Mouse (Mus musculus) midbrain, embryonic 15.5 days (tissue): Measurements from ENCODE around the gene Usp33. TPM values are rescaled to one million over a fixed set of nuclear protein-coding genes. Genes with fewer than 3 reads are reported as not detected.
A peak's percentile ranks its signal among the peaks of the same experiment; 100 is the strongest.

ENCODE experiments used
- ATAC-seq: fragments of 200-750 bp; cut with Nextera tagmentation; replicated peaks from 2 replicates; pipeline ENCODE4 v1.8.0; 2017; ENCODE audit warnings: moderate TSS enrichment
- H3K27ac ChIP-seq: fragments of 300-500 bp; sonication (generic); 2 replicates; pipeline ENCODE4 v1.5.1; 2015; ENCODE audit warnings: mild to moderate bottlenecking, inconsistent platforms
- H3K27me3 ChIP-seq: fragments of 300-500 bp; sonication (generic); replicated peaks from 2 replicates; pipeline ENCODE4 v1.6.1; 2015; ENCODE audit warnings: inconsistent platforms
- H3K36me3 ChIP-seq: fragments of 300-500 bp; sonication (generic); replicated peaks from 2 replicates; pipeline ENCODE4 v1.6.1; 2015; ENCODE audit warnings: inconsistent platforms
- H3K4me1 ChIP-seq: fragments of 300-500 bp; sonication (generic); 2 replicates; pipeline ENCODE4 v1.6.1; 2015; ENCODE audit warnings: inconsistent platforms
- H3K4me2 ChIP-seq: fragments of 300-500 bp; sonication (generic); 2 replicates; pipeline ENCODE4 v1.6.1; 2015; ENCODE audit warnings: inconsistent platforms, mild to moderate bottlenecking, moderate library complexity
- H3K4me3 ChIP-seq: fragments of 300-500 bp; sonication (generic); 2 replicates; pipeline ENCODE4 v1.5.1; 2015; ENCODE audit warnings: mild to moderate bottlenecking, inconsistent platforms
- H3K9ac ChIP-seq: fragments of 300-500 bp; sonication (generic); 2 replicates; pipeline ENCODE4 v1.6.1; 2015; ENCODE audit warnings: mild to moderate bottlenecking, inconsistent platforms
- H3K9me3 ChIP-seq: fragments of 300-500 bp; sonication (generic); 2 replicates; pipeline ENCODE4 v1.6.1; 2016; ENCODE audit warnings: inconsistent platforms
- WGBS: fragments of 180-500 bp; shearing (Covaris S2); methylation state at CpG from one replicate; pipeline ENCODE4 v1.1.7; 2015; ENCODE audit warnings: mixed read lengths; 5-methylcytosine and 5-hydroxymethylcytosine counted together
- polyA plus RNA-seq: library from polyadenylated mRNA; unstranded; fragments of >200 nt; fragmentation: Nextera tagmentation; extraction: Ambion mirVana; gene quantifications from 2 replicates; pipeline ENCODE4 v1.2.1, GENCODE M21; 2015

Usp33 gene
- polyA plus RNA-seq, 1 experiment from 2014 or later: 92.8 TPM

- no peak for ATAC-seq
- WGBS: 86% methylated on average over 10 of the region's 10 CpGs
- Histone ChIP-seq H3K36me3 (no peaks in the 10 kb centered on the region), H3K9me3 (no peaks in the 10 kb centered on the region), H3K4me3 (no peak overlapping the region), H3K4me2 (peak overlapping the region; percentile 51; the same call in 1 of the 2 replicates), H3K27ac (no peak overlapping the region), H3K9ac (no peak overlapping the region), H3K27me3 (no peaks in the 10 kb centered on the region), H3K4me1 (peaks cover 40% of the 10 kb centered on the region)
These were observed 1.9 kb downstream of the Usp33 start for GRCm38 (mm10) chr3:152348011-152348830.

GRCm38 (mm10) chr3:152350431-152350830 lies 4.2 kb downstream of the Usp33 start:
- H3K9me3 ChIP-seq: no peaks in the 10 kb centered on the region
- H3K4me2 ChIP-seq: no peak overlapping the region
- H3K9ac ChIP-seq: no peak overlapping the region
- H3K36me3 ChIP-seq: no peaks in the 10 kb centered on the region
- 85% methylated on average over 3 of the region's 3 CpGs for WGBS
- H3K4me3 ChIP-seq: no peak overlapping the region
- H3K4me1 ChIP-seq: peaks cover 46% of the 10 kb centered on the region
- H3K27ac ChIP-seq: no peak overlapping the region
- H3K27me3 ChIP-seq: no peaks in the 10 kb centered on the region
- ATAC-seq: no peak

GRCm38 (mm10) chr3:152350966-152351365 lies 4.7 kb downstream of the Usp33 start:
- H3K4me1 ChIP-seq: peaks cover 46% of the 10 kb centered on the region
- H3K9me3 ChIP-seq: no peaks in the 10 kb centered on the region
- no peak overlapping the region for H3K27ac ChIP-seq
- WGBS: 86% methylated on average over 5 of the region's 5 CpGs
- H3K36me3 ChIP-seq: no peaks in the 10 kb centered on the region
- no peaks in the 10 kb centered on the region for H3K27me3 ChIP-seq
- no peak for ATAC-seq
- no peak overlapping the region for H3K4me2 ChIP-seq
- no peak overlapping the region for H3K9ac ChIP-seq
- no peak overlapping the region for H3K4me3 ChIP-seq

GRCm38 (mm10) chr3:152352289-152352688 lies 6.0 kb downstream of the Usp33 start:
- peaks cover 41% of the 10 kb centered on the region for H3K4me1 ChIP-seq
- ATAC-seq: no peak
- H3K4me3 ChIP-seq: no peak overlapping the region
- no peaks in the 10 kb centered on the region for H3K27me3 ChIP-seq
- H3K4me2 ChIP-seq: no peak overlapping the region
- WGBS: 88% methylated on average over 4 of the region's 4 CpGs
- no peaks in the 10 kb centered on the region for H3K9me3 ChIP-seq
- no peaks in the 10 kb centered on the region for H3K36me3 ChIP-seq
- H3K27ac ChIP-seq: no peak overlapping the region
- no peak overlapping the region for H3K9ac ChIP-seq

- Histone ChIP-seq H3K27ac (no peak overlapping the region), H3K9ac (no peak overlapping the region), H3K4me1 (peaks cover 30% of the 10 kb centered on the region), H3K9me3 (no peaks in the 10 kb centered on the region), H3K27me3 (no peaks in the 10 kb centered on the region), H3K4me2 (no peak overlapping the region), H3K36me3 (no peaks in the 10 kb centered on the region), H3K4me3 (no peak overlapping the region)
- 61% methylated on average over 10 of the region's 10 CpGs for WGBS
- ATAC-seq: no peak; the same call in 1 of the 2 replicates
These were observed 7.3 kb downstream of the Usp33 start for GRCm38 (mm10) chr3:152353434-152354177.

GRCm38 (mm10) chr3:152355361-152355760 lies 9.1 kb downstream of the Usp33 start:
- H3K4me3 ChIP-seq: no peak overlapping the region
- ATAC-seq: no peak
- H3K9me3 ChIP-seq: no peaks in the 10 kb centered on the region
- 0 out of 2 replicates have a peak, but pooled peaks cover 4% of the 10 kb centered on the region for H3K36me3 ChIP-seq
- H3K27ac ChIP-seq: no peak overlapping the region
- H3K4me1 ChIP-seq: peaks cover 18% of the 10 kb centered on the region
- WGBS: 72% methylated on average over 5 of the region's 5 CpGs
- no peak overlapping the region for H3K4me2 ChIP-seq
- H3K27me3 ChIP-seq: no peaks in the 10 kb centered on the region
- H3K9ac ChIP-seq: no peak overlapping the region

- H3K36me3 ChIP-seq: 0 out of 2 replicates have a peak, but pooled peaks cover 4% of the 10 kb centered on the region
- no peak overlapping the region for H3K4me3 ChIP-seq
- ATAC-seq: no peak
- H3K4me1 ChIP-seq: peaks cover 13% of the 10 kb centered on the region
- H3K9me3 ChIP-seq: no peaks in the 10 kb centered on the region
- WGBS: 81% methylated on average over 9 of the region's 9 CpGs
- no peak overlapping the region for H3K27ac ChIP-seq
- H3K4me2 ChIP-seq: no peak overlapping the region
- H3K27me3 ChIP-seq: no peaks in the 10 kb centered on the region
- H3K9ac ChIP-seq: no peak overlapping the region
These were observed 10.5 kb downstream of the Usp33 start for GRCm38 (mm10) chr3:152356751-152357150.

- Histone ChIP-seq H3K4me1 (no peaks in the 10 kb centered on the region), H3K27ac (no peak overlapping the region), H3K4me3 (no peak overlapping the region), H3K4me2 (no peak overlapping the region), H3K9ac (no peak overlapping the region), H3K9me3 (no peaks in the 10 kb centered on the region), H3K36me3 (peaks cover 24% of the 10 kb centered on the region), H3K27me3 (no peaks in the 10 kb centered on the region)
- ATAC-seq: no peak
- WGBS: 83% methylated on average over 7 of the region's 7 CpGs
These were observed 12.9 kb downstream of the Usp33 start for GRCm38 (mm10) chr3:152359151-152359550.

GRCm38 (mm10) chr3:152364181-152364580 lies 17.9 kb downstream of the Usp33 start:
- Histone ChIP-seq H3K4me1 (no peaks in the 10 kb centered on the region), H3K27me3 (no peaks in the 10 kb centered on the region), H3K9ac (no peak overlapping the region), H3K4me2 (no peak overlapping the region), H3K36me3 (peaks cover 60% of the 10 kb centered on the region), H3K9me3 (no peaks in the 10 kb centered on the region), H3K27ac (no peak overlapping the region), H3K4me3 (no peak overlapping the region)
- ATAC-seq: no peak
- WGBS: 82% methylated on average over 2 of the region's 2 CpGs

GRCm38 (mm10) chr3:152376063-152376462 lies 29.8 kb downstream of the Usp33 start:
- WGBS: 92% methylated on average over 4 of the region's 4 CpGs
- H3K9me3 ChIP-seq: no peaks in the 10 kb centered on the region
- no peak overlapping the region for H3K4me2 ChIP-seq
- H3K4me3 ChIP-seq: no peak overlapping the region
- no peak overlapping the region for H3K27ac ChIP-seq
- no peak for ATAC-seq
- peaks cover 45% of the 10 kb centered on the region for H3K36me3 ChIP-seq
- no peak overlapping the region for H3K9ac ChIP-seq
- H3K27me3 ChIP-seq: no peaks in the 10 kb centered on the region
- no peaks in the 10 kb centered on the region for H3K4me1 ChIP-seq

GRCm38 (mm10) chr3:152384106-152384505 lies 37.8 kb downstream of the Usp33 start:
- Histone ChIP-seq H3K36me3 (peaks cover 45% of the 10 kb centered on the region), H3K27ac (no peak overlapping the region), H3K4me2 (no peak overlapping the region), H3K9me3 (no peaks in the 10 kb centered on the region), H3K4me1 (no peaks in the 10 kb centered on the region), H3K9ac (no peak overlapping the region), H3K4me3 (no peak overlapping the region), H3K27me3 (no peaks in the 10 kb centered on the region)
- no peak for ATAC-seq
- 74% methylated on average over 11 of the region's 11 CpGs for WGBS

GRCm38 (mm10) chr3:152395350-152396277 lies 49.3 kb downstream of the Usp33 start, which contains the start of gene Zzz3:
Gene Zzz3 (plus strand): TSS chr3:152395473.
- peak within 1 kb of the TSS; percentile 90 for H3K9ac ChIP-seq
- H3K4me2 ChIP-seq: peak within 1 kb of the TSS; percentile 70
- H3K27me3 ChIP-seq: no peaks in the 10 kb centered on the region
- H3K4me3 ChIP-seq: peak within 1 kb of the TSS; percentile 85
- H3K4me1 ChIP-seq: peaks cover 26% of the 10 kb centered on the region
- ATAC-seq: peak; percentile 95
- peak within 1 kb of the TSS; percentile 100 for H3K27ac ChIP-seq
- H3K9me3 ChIP-seq: no peaks in the 10 kb centered on the region
- under 1% methylated on average over 73 of the region's 108 CpGs for WGBS
- no peaks in the 10 kb centered on the region; the same call in 1 of the 2 replicates for H3K36me3 ChIP-seq
